Mouse (Mus musculus) liver, postnatal 0 days (tissue): Measurements from ENCODE around the gene Itsn2. TPM values are rescaled to one million over a fixed set of nuclear protein-coding genes. Genes with fewer than 3 reads are reported as not detected.

Experiments used
- ATAC-seq: fragments of 200-750 bp; cut with Nextera tagmentation; 2 replicates; pipeline ENCODE4 v1.8.0; 2017; ENCODE audit warnings: mild to moderate bottlenecking, moderate library complexity
- DNase-seq: peaks from one replicate; pipeline ENCODE4 v3.0.0-alpha.2; 2016
- H3K27ac ChIP-seq: fragments of 300-500 bp; sonication (generic); 2 replicates; pipeline ENCODE4 v1.5.1; 2014; ENCODE audit warnings: antibody characterized with exemption, moderate library complexity, mild to moderate bottlenecking, low read depth
- H3K27me3 ChIP-seq: fragments of 300-500 bp; sonication (generic); 2 replicates; pipeline ENCODE4 v1.6.1; 2014; ENCODE audit warnings: low read length, control low read depth, mixed read lengths; ENCODE audit not compliant: insufficient read depth
- H3K36me3 ChIP-seq: fragments of 300-500 bp; sonication (generic); replicated peaks from 2 replicates; pipeline ENCODE4 v1.6.1; 2014; ENCODE audit warnings: mild to moderate bottlenecking, control low read depth, low read length, moderate library complexity, mixed read lengths; ENCODE audit not compliant: insufficient read depth
- H3K4me1 ChIP-seq: fragments of 300-500 bp; sonication (generic); 2 replicates; pipeline ENCODE4 v1.6.1; 2014; ENCODE audit warnings: antibody characterized with exemption, mild to moderate bottlenecking, control low read depth; ENCODE audit not compliant: insufficient read depth
- H3K4me2 ChIP-seq: fragments of 300-500 bp; sonication (generic); 2 replicates; pipeline ENCODE4 v1.6.1; 2014; ENCODE audit warnings: low read depth, mild to moderate bottlenecking, low read length, moderate library complexity, mixed read lengths
- H3K4me3 ChIP-seq: fragments of 300-500 bp; sonication (generic); 2 replicates; pipeline ENCODE4 v1.5.1; 2014; ENCODE audit warnings: low read depth, low read length
- H3K9ac ChIP-seq: fragments of 300-500 bp; sonication (generic); replicated peaks from 2 replicates; pipeline ENCODE4 v1.6.1; 2014; ENCODE audit warnings: mild to moderate bottlenecking, moderate library complexity
- H3K9me3 ChIP-seq: fragments of 300-500 bp; sonication (generic); 2 replicates; pipeline ENCODE4 v1.6.1; 2016; ENCODE audit warnings: mild to moderate bottlenecking, control low read depth, low read length, mixed read lengths
- CTCF ChIP-seq: sonication (generic); IDR thresholded peaks from 2 replicates; pipeline ENCODE4 v1.5.1; 2016; ENCODE audit warnings: antibody characterized with exemption, low read depth
- EP300 ChIP-seq: IDR thresholded peaks from 2 replicates; pipeline ENCODE4 v1.6.1; 2016; ENCODE audit warnings: antibody characterized with exemption, low read depth, mild to moderate bottlenecking
- WGBS: fragments of 180-500 bp; shearing (Covaris S2); extraction: QIAGEN DNeasy Blood & Tissue Kit; methylation state at CpG from one replicate; pipeline ENCODE4 v1.1.7; 2014; ENCODE audit not compliant: insufficient replicate concordance; 5-methylcytosine and 5-hydroxymethylcytosine counted together
- polyA plus RNA-seq: library from polyadenylated mRNA; unstranded; fragments of >200 nt; fragmentation: Nextera tagmentation; extraction: Ambion mirVana; gene quantifications from 2 replicates; pipeline ENCODE4 v1.2.1, GENCODE M21; 2015

Itsn2 gene
- polyA plus RNA-seq, 1 experiment from 2014 or later = 17.5 TPM

DNA sequence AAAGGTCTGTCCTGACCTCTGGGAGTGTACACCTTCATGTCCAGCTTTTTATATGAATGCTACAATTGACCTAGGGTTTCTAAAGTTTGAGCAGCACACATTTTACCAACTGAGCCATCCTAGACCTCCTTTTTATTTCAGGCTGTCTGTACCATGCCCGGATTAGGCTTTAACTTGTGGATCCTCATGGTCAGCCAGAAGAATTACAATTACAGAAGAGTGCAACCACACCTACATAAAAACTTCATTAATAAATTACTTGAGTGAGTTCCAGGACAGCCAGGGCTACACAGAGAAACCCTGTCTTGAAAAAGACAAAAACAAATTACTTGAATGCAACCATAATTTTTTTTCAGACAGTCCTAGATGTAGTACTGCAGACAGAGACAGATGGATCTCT lies 164.6 kb downstream of the Itsn2 start:
- no peak overlapping the region for H3K4me2 ChIP-seq
- H3K27me3 ChIP-seq = no peaks in the 10 kb centered on the region

More for the DNA sequence above, 164.6 kb downstream of the Itsn2 start:
- H3K4me1 ChIP-seq = no peaks in the 10 kb centered on the region
- no peak for DNase-seq
- no peaks in the 10 kb centered on the region for H3K9me3 ChIP-seq
- no peak for ATAC-seq
- H3K4me3 ChIP-seq = no peak overlapping the region
- TF ChIP-seq EP300 (no peak), CTCF (no peak)
- WGBS = 83% methylated on average over 1 of the region's 1 CpGs
- no peak overlapping the region for H3K27ac ChIP-seq
- H3K36me3 ChIP-seq = no peaks in the 10 kb centered on the region
- H3K9ac ChIP-seq = no peak overlapping the region

Other genes starting within 250 kb of the Itsn2 start
- gene Ncoa1, start 115.5 kb upstream of the Itsn2 start, polyA plus RNA-seq = 2.2 and 2.5 TPM in 2 replicates
- gene Gm3625, start 289 bp downstream of the Itsn2 start, polyA plus RNA-seq = not detected in 2 replicates
- gene Fam228a, start 145.8 kb downstream of the Itsn2 start, polyA plus RNA-seq = 0.07 TPM in 1 of 2 replicates, not detected in the other
- gene Pfn4, start 176.4 kb downstream of the Itsn2 start, polyA plus RNA-seq = 0.60 and 0.72 TPM in 2 replicates
- gene Fam228b, start 176.6 kb downstream of the Itsn2 start, polyA plus RNA-seq = 0.44 and 0.68 TPM in 2 replicates
- 130 and 135 TPM in 2 replicates for gene Sf3b6, start 224.9 kb downstream of the Itsn2 start, polyA plus RNA-seq
- gene Fkbp1b, start 249.0 kb downstream of the Itsn2 start, polyA plus RNA-seq = 3.1 and 4.6 TPM in 2 replicates